Mouse (Mus musculus) neural tube, embryonic 10.5 days (tissue): ENCODE data around the gene Fbxw9.
A peak's percentile ranks its signal among the peaks of the same experiment; 100 is the strongest.

Experiments
- DNase-seq: peaks from one replicate; pipeline ENCODE4 v3.0.0-alpha.2; 2017; ENCODE audit warnings: low spot score; ENCODE audit errors: extremely low spot score

The Fbxw9 gene

DNA sequence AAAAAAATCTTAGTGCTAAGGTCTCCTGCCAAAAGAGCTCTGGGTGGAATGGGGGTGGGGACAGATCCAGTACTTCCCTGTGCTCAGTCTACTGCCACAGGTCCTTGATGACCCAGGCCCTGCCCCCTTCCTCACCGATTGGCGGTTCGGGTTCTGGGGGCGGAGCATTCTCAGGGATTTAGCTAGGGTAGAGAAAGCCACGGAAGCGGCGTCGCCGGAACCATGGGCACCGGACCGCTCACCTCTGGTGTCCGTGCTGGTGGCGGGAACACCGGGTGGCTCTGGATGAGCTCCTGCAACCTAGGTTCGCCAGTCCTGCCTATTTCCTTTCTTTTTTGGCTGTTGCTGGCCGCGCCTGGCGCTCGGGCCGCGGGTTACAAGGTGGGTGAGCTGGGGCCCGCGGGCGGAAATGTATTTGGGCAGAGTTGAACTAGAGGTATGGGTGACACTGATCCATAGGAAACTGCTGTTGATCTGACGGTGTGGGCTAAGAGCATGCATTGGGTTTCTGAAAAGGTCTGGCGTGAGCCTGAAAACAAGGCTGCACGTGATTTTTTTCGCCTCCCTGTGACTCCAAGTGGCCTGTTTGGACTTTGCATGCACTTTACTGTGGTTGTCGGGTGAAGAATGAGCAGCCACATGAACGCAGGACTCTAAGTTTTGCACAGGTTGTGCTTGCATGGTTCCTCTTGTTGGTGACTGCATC lies 23.4 kb downstream of the Fbxw9 start, which contains the start of gene Man2b1:
TSS of gene Man2b1 (plus strand) at position 163 of the 706 bp plus-strand sequence.
- DNase-seq, result peak; percentile 66

DNA sequence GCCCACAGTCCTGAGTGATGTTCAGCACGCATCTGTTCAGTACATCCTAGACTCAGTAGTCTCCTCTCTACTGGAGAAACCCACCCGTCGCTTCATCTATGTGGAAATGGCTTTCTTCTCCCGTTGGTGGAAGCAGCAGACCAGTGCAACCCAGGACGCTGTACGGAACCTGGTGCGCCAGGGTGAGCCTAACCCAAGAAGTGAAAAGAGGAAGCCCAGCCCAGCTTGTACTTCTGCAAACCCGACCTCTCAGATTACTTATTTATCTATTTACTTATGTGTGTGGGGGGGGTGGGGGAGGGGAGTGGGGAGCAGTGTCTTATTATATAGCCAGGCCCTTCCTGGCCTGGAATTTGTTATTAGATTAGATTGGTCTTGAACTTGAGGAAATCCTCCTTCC lies 24.8 kb downstream of the Fbxw9 start:
- no peak for DNase-seq

DNA sequence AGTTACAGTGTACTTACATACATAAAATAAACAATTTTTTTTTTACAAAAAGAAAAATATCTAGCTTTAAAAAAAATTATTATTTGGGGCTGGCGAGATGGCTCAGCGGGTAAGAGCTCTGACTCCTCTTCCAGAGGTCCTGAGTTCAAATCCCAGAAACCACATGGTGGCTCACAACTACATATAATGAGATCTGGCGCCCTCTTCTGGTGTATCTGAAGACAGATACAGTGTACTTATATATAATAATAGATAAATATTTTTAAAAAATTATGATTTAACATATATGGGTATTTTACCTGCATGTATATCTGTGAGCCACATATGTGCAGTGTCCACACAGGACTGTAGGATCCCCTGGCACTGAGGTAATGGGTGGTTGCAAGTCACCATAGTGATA lies 26.4 kb downstream of the Fbxw9 start:
- DNase-seq, result no peak

DNA sequence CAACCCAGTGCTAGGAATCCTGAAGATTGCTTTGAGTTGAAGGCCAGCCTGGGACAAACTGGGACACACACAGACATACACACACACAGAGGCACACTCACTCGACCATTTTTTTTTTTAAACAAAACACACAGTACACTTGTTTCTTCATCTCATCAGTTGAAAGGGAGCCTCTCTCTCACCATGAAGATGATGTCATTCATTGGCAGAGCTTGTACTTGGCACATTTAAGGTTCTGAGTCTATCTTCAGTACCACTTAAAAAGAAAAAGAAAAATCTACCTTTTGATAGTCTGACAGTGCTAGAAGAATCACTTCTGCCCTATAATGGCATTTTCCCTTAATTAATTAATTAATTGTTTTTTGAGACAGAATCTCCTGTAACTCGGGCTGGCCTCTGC lies 28.9 kb downstream of the Fbxw9 start:
- no peak for DNase-seq

DNA sequence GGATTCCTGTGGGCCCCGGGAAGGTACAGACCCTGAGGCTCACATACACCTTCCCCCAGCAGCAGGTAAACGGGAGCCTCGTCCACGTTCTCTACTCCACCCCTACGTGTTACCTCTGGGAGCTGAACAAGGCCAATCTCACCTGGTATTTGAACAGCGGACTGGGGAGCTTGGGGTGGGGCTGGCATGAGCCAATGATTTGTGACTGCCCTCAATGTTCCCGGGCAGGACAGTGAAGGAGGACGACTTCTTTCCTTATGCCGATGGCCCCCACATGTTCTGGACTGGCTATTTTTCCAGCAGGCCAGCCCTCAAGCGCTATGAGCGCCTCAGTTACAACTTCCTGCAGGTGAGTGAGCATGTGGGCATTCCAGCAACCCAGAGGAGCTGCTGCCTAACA lies 31.0 kb downstream of the Fbxw9 start:
- no peak for DNase-seq

DNA sequence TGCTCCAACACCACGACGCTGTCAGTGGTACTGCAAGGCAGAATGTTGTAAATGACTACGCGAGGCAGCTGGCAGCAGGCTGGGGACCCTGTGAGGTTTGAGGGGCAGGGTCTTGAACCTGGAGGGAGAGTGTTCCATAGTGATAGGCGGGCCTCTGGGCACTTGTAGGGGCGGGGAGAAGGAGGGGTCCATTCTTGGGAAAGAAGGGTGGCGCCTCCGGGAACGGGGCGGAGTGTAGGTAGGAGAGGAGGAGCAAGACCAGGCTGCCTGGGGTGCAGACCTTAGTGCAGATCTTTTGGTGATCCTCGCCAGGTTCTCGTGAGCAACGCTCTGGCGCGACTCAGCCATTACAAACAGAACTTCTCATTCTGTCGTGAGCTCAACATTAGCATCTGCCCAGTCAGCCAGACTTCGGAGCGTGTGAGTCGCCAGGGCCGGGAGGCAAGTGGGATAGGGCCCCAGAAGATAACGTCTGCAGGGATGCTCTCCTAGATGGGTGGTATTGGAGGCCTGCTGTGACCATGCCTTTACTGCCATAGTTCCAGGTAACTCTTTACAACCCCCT lies 31.8 kb downstream of the Fbxw9 start:
- no peak for DNase-seq

DNA sequence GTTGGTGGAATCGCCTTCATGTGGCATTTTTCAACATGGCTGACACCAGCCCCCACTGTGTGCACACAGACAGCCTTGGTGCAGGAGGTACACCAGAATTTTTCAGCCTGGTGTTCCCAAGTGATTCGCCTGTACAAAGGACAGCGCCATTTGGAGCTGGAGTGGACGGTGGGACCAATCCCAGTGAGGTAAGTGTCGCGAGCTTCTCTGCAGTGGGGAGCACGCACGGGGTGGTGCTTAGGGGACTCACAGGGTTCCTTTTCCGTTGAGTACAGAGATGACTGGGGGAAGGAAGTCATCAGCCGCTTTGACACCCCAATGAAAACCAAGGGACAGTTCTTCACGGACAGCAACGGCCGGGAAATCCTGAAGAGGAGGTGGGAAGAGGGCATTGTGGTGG lies 35.2 kb downstream of the Fbxw9 start:
- DNase-seq, result no peak

DNA sequence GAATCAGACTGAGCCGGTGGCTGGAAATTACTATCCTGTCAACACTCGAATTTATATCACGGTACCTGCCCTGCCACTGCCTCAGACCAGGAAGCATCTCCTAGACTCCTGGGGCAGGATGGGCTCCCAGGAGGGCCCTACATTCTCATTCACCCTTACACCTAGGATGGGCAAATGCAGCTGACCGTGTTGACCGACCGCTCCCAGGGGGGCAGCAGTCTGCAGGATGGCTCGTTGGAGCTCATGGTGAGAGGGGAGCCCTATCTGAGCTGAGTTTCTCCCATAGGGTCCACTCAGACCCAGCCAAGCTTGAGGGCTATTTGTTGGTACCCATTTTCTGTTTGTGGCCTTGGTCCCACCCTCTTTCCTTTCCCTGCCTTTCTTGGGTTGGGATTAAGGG lies 35.7 kb downstream of the Fbxw9 start:
- DNase-seq, result no peak

DNA sequence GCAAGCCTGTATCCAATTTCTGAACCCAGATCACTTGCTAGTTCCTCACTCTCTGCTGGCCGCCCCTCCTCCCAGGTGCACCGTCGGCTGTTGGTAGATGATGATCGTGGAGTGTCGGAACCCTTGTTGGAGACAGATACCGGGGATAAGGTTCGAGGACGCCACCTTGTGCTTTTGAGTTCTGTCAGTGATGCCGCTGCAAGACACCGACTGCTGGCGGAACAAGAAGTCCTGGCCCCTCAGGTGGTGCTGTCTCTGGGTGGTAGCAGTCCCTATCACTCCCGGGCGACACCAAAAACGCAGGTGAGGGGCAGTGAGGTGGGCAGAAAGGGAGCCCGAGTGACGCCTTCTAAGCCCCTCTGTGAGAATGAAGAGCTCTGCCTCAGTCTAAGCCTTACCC lies 36.3 kb downstream of the Fbxw9 start:
- no peak for DNase-seq

DNA sequence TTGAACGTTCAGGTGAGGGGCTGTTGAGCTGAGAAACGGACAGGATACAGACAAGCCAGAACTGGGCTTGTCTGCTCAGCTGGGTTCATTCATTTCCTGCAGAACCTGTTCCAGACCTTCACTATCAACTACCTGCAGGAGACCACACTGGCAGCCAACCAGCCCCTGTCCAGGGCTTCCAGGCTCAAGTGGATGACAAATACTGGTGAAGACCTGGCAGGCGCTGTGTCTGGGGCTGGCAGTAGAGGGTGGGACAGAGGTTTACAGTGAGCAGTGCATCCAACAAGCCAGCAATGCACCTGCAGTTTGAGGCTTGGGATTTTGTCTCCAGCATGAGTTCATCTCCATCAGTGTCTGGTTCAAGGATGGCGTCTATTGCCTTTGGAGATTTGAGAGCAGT lies 37.0 kb downstream of the Fbxw9 start:
- no peak for DNase-seq

DNA sequence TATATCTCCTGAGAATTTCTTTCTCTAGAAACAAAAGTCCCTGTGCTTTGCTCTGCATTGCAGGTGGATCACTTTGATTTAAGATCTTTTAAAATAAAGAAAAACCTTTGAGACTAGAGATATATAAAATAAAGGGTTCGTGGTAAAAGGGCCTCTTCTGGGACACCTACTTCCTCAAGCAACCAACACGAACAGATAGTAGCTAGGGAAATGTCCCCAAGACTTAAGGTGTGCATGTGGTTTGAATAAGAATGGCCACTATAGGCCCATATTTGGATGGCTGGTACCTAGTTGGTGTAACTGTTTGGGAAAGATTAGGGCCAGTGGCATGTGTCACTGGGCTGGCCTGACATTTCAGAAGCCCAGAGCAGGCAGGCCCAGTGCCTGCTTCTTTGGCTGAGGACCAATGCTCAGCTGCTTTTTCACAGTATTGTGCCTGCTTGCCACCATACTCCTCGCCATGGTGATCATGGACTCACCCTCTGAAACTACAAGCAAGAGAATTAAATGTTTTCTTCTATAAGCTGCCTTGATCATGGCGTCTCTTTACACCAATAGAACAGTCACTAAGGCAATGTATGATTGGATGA lies 40.3 kb downstream of the Fbxw9 start:
- no peak for DNase-seq

DNA sequence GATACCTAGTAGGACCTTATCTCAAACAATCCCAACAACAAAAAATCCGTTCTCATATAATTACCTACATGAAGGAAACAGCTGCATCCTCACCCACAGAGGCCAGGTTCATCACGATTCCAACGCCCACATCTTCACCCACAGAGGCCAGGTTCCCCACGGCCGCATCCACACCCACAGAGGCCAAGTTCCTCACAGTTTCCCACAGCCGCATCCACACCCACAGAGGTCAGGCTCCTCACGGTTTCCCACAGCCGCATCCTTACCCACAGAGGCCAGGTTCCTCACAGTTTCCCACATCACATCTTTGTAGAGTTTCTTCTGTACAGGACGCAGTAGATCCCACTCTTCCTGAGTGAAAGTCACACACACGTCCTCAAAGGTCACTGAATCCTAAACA lies 53.4 kb downstream of the Fbxw9 start:
- DNase-seq, result no peak

DNA sequence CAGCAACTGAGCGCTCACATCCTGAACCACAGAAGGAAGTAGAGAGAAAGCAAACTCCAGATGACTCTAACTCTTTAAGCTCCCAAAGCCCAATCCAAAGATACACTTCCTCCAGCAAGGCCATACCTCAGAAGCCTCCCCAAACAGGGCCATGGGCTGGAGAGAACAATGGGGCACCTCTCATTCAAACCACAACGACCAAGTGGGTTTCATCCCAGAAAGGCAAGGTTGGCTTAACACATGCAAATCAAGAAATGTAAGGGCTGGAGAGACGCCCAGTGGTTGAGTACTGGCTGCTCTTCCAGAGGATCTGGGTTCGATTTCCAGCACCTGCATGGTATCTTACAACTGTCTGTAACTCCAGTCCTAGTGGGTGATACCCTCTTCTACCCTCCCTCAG lies 55.6 kb downstream of the Fbxw9 start:
- no peak for DNase-seq
